Comparison of ENCODE assay signal across 21 mouse cellular contexts in genomic region chr4:119427680-119428079, GRCm38 (mm10). TPM values are rescaled to one million over a fixed set of nuclear protein-coding genes. Genes with fewer than 3 reads are reported as not detected.
A peak's percentile ranks its signal among the peaks of the same experiment; 100 is the strongest.
DNase-seq lines count a peak whose midpoint lies in the region; ATAC-seq lines count a peak whose summit lies in the region.
"Had no signal": no experiment of that assay in that cellular context is flagged by ENCODE, and none has a peak within 500 bp of the region (broad histone marks: within the 10 kb centered on the region; RNA-seq: fewer than 3 reads in every experiment).

No protein-coding gene starts in this region.

- no peak overlapping the region for H3K4me3 ChIP-seq in liver, embryonic 16.5 days (ENCODE audit: low read depth, low read length)
- H3K4me3 ChIP-seq in liver, embryonic 11.5 days (ENCODE audit: low read depth, low read length): no peak overlapping the region
- H3K4me3 ChIP-seq: heart, adult 2 months; limb, embryonic 12.5 days; lung, embryonic 15.5 days; megakaryocyte, embryonic 14.5 days; neural tube, embryonic 15.5 days had no signal

- 41% methylated on average over 2 of the region's 2 CpGs for WGBS in liver, embryonic 16.5 days (ENCODE audit: insufficient replicate concordance)
- WGBS in liver, embryonic 11.5 days: 53% methylated on average over 2 of the region's 2 CpGs

- DNase-seq in adrenal gland, adult (ENCODE audit: inconsistent age in 2 of 2, low spot score in 1 of 2): peak; percentile 56 to 70
- DNase-seq in adrenal gland, adult 18-20 months (ENCODE audit: low spot score in 2 of 2): no peak
- DNase-seq in liver, embryonic 11.5 days (ENCODE audit: low spot score): no peak
- peak; percentile 79 to 86 for DNase-seq in spleen, postnatal 14 days (ENCODE audit: low spot score in 2 of 2)
- no peak for DNase-seq in left cerebral cortex, adult 18-20 months (ENCODE audit: low spot score in 2 of 2)
- DNase-seq in right cerebral cortex, adult 18-20 months: no peak
- DNase-seq: cerebellum, postnatal 36 days; heart, adult 2 months; retina, postnatal 1 day; thymus, postnatal 25 days had no signal

- no peaks in the 10 kb centered on the region for H3K36me3 ChIP-seq in liver, embryonic 16.5 days (ENCODE audit: control insufficient read depth, insufficient read depth)
- no peaks in the 10 kb centered on the region for H3K36me3 ChIP-seq in liver, embryonic 11.5 days (ENCODE audit: control insufficient read depth, insufficient read depth, low read length)
- H3K36me3 ChIP-seq: limb, embryonic 12.5 days; lung, embryonic 15.5 days; neural tube, embryonic 15.5 days had no signal

- H3K9me3 ChIP-seq in liver, embryonic 16.5 days (replicated peaks; ENCODE audit: control insufficient read depth, low read length): no peaks in the 10 kb centered on the region
- no peaks in the 10 kb centered on the region for H3K9me3 ChIP-seq in liver, embryonic 11.5 days (ENCODE audit: control insufficient read depth, low read length)
- H3K9me3 ChIP-seq: limb, embryonic 12.5 days; lung, embryonic 15.5 days; megakaryocyte, embryonic 14.5 days; neural tube, embryonic 15.5 days had no signal

- H3K9ac ChIP-seq in liver, embryonic 16.5 days (ENCODE audit: low read depth, low read length): no peak overlapping the region
- H3K9ac ChIP-seq in liver, embryonic 11.5 days (ENCODE audit: low read depth, low read length): no peak overlapping the region
- H3K9ac ChIP-seq: limb, embryonic 12.5 days; lung, embryonic 15.5 days; neural tube, embryonic 15.5 days had no signal

- H3K4me2 ChIP-seq in liver, embryonic 16.5 days (ENCODE audit: low read depth, low read length): no peak overlapping the region
- H3K4me2 ChIP-seq in liver, embryonic 11.5 days: no peak overlapping the region
- H3K4me2 ChIP-seq: limb, embryonic 12.5 days; lung, embryonic 15.5 days; neural tube, embryonic 15.5 days had no signal

- ATAC-seq in liver, embryonic 16.5 days (ENCODE audit: low read depth): peak; percentile 30; the same call in 1 of the 2 replicates
- no peak for ATAC-seq in liver, embryonic 11.5 days (replicated peaks; ENCODE audit: low FRiP score)
- ATAC-seq in hematopoietic stem cell, adult 5-6 weeks (replicated peaks in 1 of 2; ENCODE audit: insufficient read depth in 1 of 2, low FRiP score in 2 of 2, low TSS enrichment in 1 of 2, low read depth in 1 of 2, poor library complexity in 2 of 2, severe bottlenecking in 2 of 2): peak; percentile 33 to 48; a peak in 1 of 4 replicates
- ATAC-seq: forebrain, embryonic 14.5 days; intestine, postnatal 0 days; Patski had no signal

- no peaks in the 10 kb centered on the region for H3K27me3 ChIP-seq in liver, embryonic 16.5 days (ENCODE audit: control insufficient read depth, insufficient read depth, low read depth, low read length)
- no peaks in the 10 kb centered on the region for H3K27me3 ChIP-seq in liver, embryonic 11.5 days (replicated peaks; ENCODE audit: control insufficient read depth, insufficient read depth, low read length)
- H3K27me3 ChIP-seq: limb, embryonic 12.5 days; lung, embryonic 15.5 days; neural tube, embryonic 15.5 days; Patski had no signal

- peaks cover 31% of the 10 kb centered on the region for H3K4me1 ChIP-seq in liver, embryonic 16.5 days (ENCODE audit: control insufficient read depth, low read depth, low read length)
- H3K4me1 ChIP-seq in liver, embryonic 11.5 days (replicated peaks; ENCODE audit: control insufficient read depth, insufficient read depth, low read length): peaks cover 9% of the 10 kb centered on the region

- no peak overlapping the region for H3K27ac ChIP-seq in liver, embryonic 16.5 days (ENCODE audit: low read length)
- no peak overlapping the region for H3K27ac ChIP-seq in liver, embryonic 11.5 days (ENCODE audit: low read depth, low read length)
- H3K27ac ChIP-seq: heart, adult 2 months; limb, embryonic 12.5 days; lung, embryonic 15.5 days; neural tube, embryonic 15.5 days had no signal

RNA-seq across cellular contexts. Expression of gene Zmynd12, which starts 5.1 kb away (rescaled TPM):
- total RNA-seq in adrenal gland, adult 18-20 months (2021): 1 to 10 TPM; 2.6 to 2.8 TPM
- polyA plus RNA-seq in liver, embryonic 16.5 days (2015; fragmentation: Nextera tagmentation; extraction: Ambion mirVana): 0.14 and 0.31 TPM in 2 replicates
- polyA plus RNA-seq in liver, embryonic 11.5 days (2014; fragmentation: Nextera tagmentation; extraction: Ambion mirVana): 0.32 TPM in 1 of 2 replicates, not detected in the other
- total RNA-seq in hematopoietic stem cell, adult 5-6 weeks (2017): 0.35 and 1.4 TPM in 2 replicates
- under 1 TPM; 0.49 to 0.61 TPM for total RNA-seq in left cerebral cortex, adult 18-20 months (2021)
- total RNA-seq: gastrocnemius, adult 18-20 months; heart, adult 2 months; monocyte, adult 5-6 weeks had no signal

RNA-seq across cellular contexts. Expression of gene Ppcs, which starts 5.5 kb away (rescaled TPM):
- total RNA-seq in adrenal gland, adult 18-20 months (2021): 10 to 100 TPM; 39.4 to 41.0 TPM
- polyA plus RNA-seq in liver, embryonic 16.5 days (2015; fragmentation: Nextera tagmentation; extraction: Ambion mirVana): 12.9 and 13.3 TPM in 2 replicates
- 29.2 and 30.8 TPM in 2 replicates for polyA plus RNA-seq in liver, embryonic 11.5 days (2014; fragmentation: Nextera tagmentation; extraction: Ambion mirVana)
- total RNA-seq in hematopoietic stem cell, adult 5-6 weeks (2017): 11.7 and 11.9 TPM in 2 replicates
- total RNA-seq in left cerebral cortex, adult 18-20 months (2021): 1 to 10 TPM; 5.5 to 6.1 TPM

RNA-seq across cellular contexts. Expression of gene Ccdc30, which starts 12.4 kb away (rescaled TPM):
- total RNA-seq in adrenal gland, adult 18-20 months (2021): 1 to 10 TPM; 8.2 to 8.7 TPM
- polyA plus RNA-seq in liver, embryonic 16.5 days (2015; fragmentation: Nextera tagmentation; extraction: Ambion mirVana): 0.99 and 1.0 TPM in 2 replicates
- polyA plus RNA-seq in liver, embryonic 11.5 days (2014; fragmentation: Nextera tagmentation; extraction: Ambion mirVana): 1.6 and 3.7 TPM in 2 replicates
- 6.6 and 8.5 TPM in 2 replicates for total RNA-seq in hematopoietic stem cell, adult 5-6 weeks (2017)
- 10 to 100 TPM; 18.3 to 18.5 TPM for total RNA-seq in left cerebral cortex, adult 18-20 months (2021)
- total RNA-seq: gastrocnemius, adult 18-20 months had no signal

Comparison
In these comparisons a context has a peak if more than half of its experiments do, and no peak if none do; other contexts are left out.
1. DNase-seq: peak in adrenal gland, adult (2 of 2) and spleen, postnatal 14 days (2 of 2); none in adrenal gland, adult 18-20 months (0 of 2), liver, embryonic 11.5 days (single experiment), left cerebral cortex, adult 18-20 months (0 of 2) and right cerebral cortex, adult 18-20 months (single experiment).